Mouse (Mus musculus) E14TG2a.4 (cell line): ENCODE measurements around the gene Itpr3.

Experiments
- CTCF ChIP-seq: conservative IDR thresholded peaks from 2 replicates; pipeline ENCODE4 v1.5.1; 2014; ENCODE audit warnings: low read length
- POU5F1 ChIP-seq: IDR thresholded peaks from 2 replicates; pipeline ENCODE4 v1.6.1; 2014; ENCODE audit warnings: low read length, borderline replicate concordance

GRCm38 (mm10) chr17:27154256-27154655, 97.2 kb downstream of the Itpr3 start:
- TF ChIP-seq CTCF (no peak), POU5F1 (no peak)
